Mouse (Mus musculus) neural tube, embryonic 13.5 days (tissue): ENCODE measurements around the gene Ctdspl2. TPM values are rescaled to one million over a fixed set of nuclear protein-coding genes. Genes with fewer than 3 reads are reported as not detected.
A peak's percentile ranks its signal among the peaks of the same experiment; 100 is the strongest.
"Not testable (repeated sequence)": the region's sequence is repeated elsewhere in the genome, so short reads cannot be mapped to it uniquely, and the experiment has no call there.

Experiments
- ATAC-seq: fragments of 200-750 bp; cut with Nextera tagmentation; 2 replicates; pipeline ENCODE4 v1.8.0; 2017; ENCODE audit warnings: low read depth, mild to moderate bottlenecking, moderate TSS enrichment, moderate library complexity
- H3K27ac ChIP-seq: fragments of 300-500 bp; sonication (generic); replicated peaks from 2 replicates; pipeline ENCODE4 v1.5.1; 2015; ENCODE audit warnings: moderate library complexity, mild to moderate bottlenecking, inconsistent platforms
- H3K27me3 ChIP-seq: fragments of 300-500 bp; sonication (generic); 2 replicates; pipeline ENCODE4 v1.6.1; 2015; ENCODE audit warnings: mild to moderate bottlenecking, inconsistent platforms
- H3K36me3 ChIP-seq: fragments of 300-500 bp; sonication (generic); 2 replicates; pipeline ENCODE4 v1.6.1; 2015; ENCODE audit warnings: mild to moderate bottlenecking, inconsistent platforms
- H3K4me1 ChIP-seq: fragments of 300-500 bp; sonication (generic); replicated peaks from 2 replicates; pipeline ENCODE4 v1.6.1; 2015; ENCODE audit warnings: inconsistent platforms
- H3K4me2 ChIP-seq: fragments of 300-500 bp; sonication (generic); 2 replicates; pipeline ENCODE4 v1.6.1; 2015; ENCODE audit warnings: inconsistent platforms, mild to moderate bottlenecking, moderate library complexity
- H3K4me3 ChIP-seq: fragments of 300-500 bp; sonication (generic); 2 replicates; pipeline ENCODE4 v1.5.1; 2015; ENCODE audit warnings: mild to moderate bottlenecking, inconsistent platforms
- H3K9ac ChIP-seq: fragments of 300-500 bp; sonication (generic); 2 replicates; pipeline ENCODE4 v1.6.1; 2015; ENCODE audit warnings: moderate library complexity, mild to moderate bottlenecking, inconsistent platforms
- H3K9me3 ChIP-seq: fragments of 300-500 bp; sonication (generic); 2 replicates; pipeline ENCODE4 v1.6.1; 2016; ENCODE audit warnings: inconsistent platforms
- WGBS: fragments of 180-500 bp; shearing (Covaris S2); methylation state at CpG from one replicate; pipeline ENCODE4 v1.1.7; 2015; 5-methylcytosine and 5-hydroxymethylcytosine counted together
- polyA plus RNA-seq: library from polyadenylated mRNA; unstranded; fragments of >200 nt; fragmentation: Nextera tagmentation; extraction: Ambion mirVana; gene quantifications from 2 replicates; pipeline ENCODE4 v1.2.1, GENCODE M21; 2015

Gene Ctdspl2
- 30.9 and 35.2 TPM in 2 replicates for polyA plus RNA-seq

- Histone ChIP-seq H3K4me3 (peak within 1 kb of the TSS; percentile 96), H3K9ac (peak within 1 kb of the TSS; percentile 97), H3K36me3 (0 out of 2 replicates have a peak, but pooled peaks cover 4% of the 10 kb centered on the region), H3K4me1 (peaks cover 25% of the 10 kb centered on the region), H3K27ac (peak within 1 kb of the TSS; percentile 90), H3K4me2 (peak within 1 kb of the TSS; percentile 76), H3K27me3 (no peaks in the 10 kb centered on the region), H3K9me3 (no peaks in the 10 kb centered on the region)
- ATAC-seq: peak; percentile 96
- WGBS: 0% methylated on average over 48 of the region's 48 CpGs
Observed at GRCm38 (mm10) chr2:121955765-121956223, at the start of gene Ctdspl2, which contains the start of gene Mageb3. TSS of gene Ctdspl2 (plus strand) at chr2:121956001. TSS of gene Mageb3 (minus strand) at chr2:121956092.

GRCm38 (mm10) chr2:121909975-121910374 lies 45.8 kb upstream of the Ctdspl2 start:
- Histone ChIP-seq H3K4me3 (no peak overlapping the region), H3K4me1 (no peaks in the 10 kb centered on the region), H3K27ac (no peak overlapping the region), H3K9me3 (no peaks in the 10 kb centered on the region), H3K27me3 (no peaks in the 10 kb centered on the region), H3K9ac (no peak overlapping the region), H3K4me2 (no peak overlapping the region), H3K36me3 (peaks cover 54% of the 10 kb centered on the region)
- no peak for ATAC-seq
- 84% methylated on average over 3 of the region's 3 CpGs for WGBS

GRCm38 (mm10) chr2:121916047-121916970 lies 39.5 kb upstream of the Ctdspl2 start:
- WGBS: 91% methylated on average over 5 of the region's 5 CpGs
- ATAC-seq: no peak
- H3K4me1 ChIP-seq: no peaks in the 10 kb centered on the region
- H3K9me3 ChIP-seq: no peaks in the 10 kb centered on the region
- H3K9ac ChIP-seq: no peak overlapping the region
- no peak overlapping the region for H3K27ac ChIP-seq
- no peak overlapping the region for H3K4me2 ChIP-seq
- peaks cover 34% of the 10 kb centered on the region for H3K36me3 ChIP-seq
- H3K27me3 ChIP-seq: no peaks in the 10 kb centered on the region
- H3K4me3 ChIP-seq: no peak overlapping the region

GRCm38 (mm10) chr2:121937624-121938023 lies 18.2 kb upstream of the Ctdspl2 start:
- ATAC-seq, H3K27ac ChIP-seq, H3K9me3 ChIP-seq, H3K9ac ChIP-seq, H3K4me3 ChIP-seq, H3K4me1 ChIP-seq, H3K4me2 ChIP-seq, H3K27me3 ChIP-seq: not testable (repeated sequence)
- WGBS: 87% methylated on average over 2 of the region's 2 CpGs
- H3K36me3 ChIP-seq: peaks cover 28% of the 10 kb centered on the region

GRCm38 (mm10) chr2:121943364-121943763 lies 12.4 kb upstream of the Ctdspl2 start:
- H3K4me1 ChIP-seq: no peaks in the 10 kb centered on the region
- WGBS: 81% methylated on average over 3 of the region's 3 CpGs
- no peaks in the 10 kb centered on the region for H3K9me3 ChIP-seq
- no peaks in the 10 kb centered on the region for H3K36me3 ChIP-seq
- no peak overlapping the region for H3K4me3 ChIP-seq
- H3K27me3 ChIP-seq: no peaks in the 10 kb centered on the region
- H3K9ac ChIP-seq: no peak overlapping the region
- no peak overlapping the region for H3K4me2 ChIP-seq
- H3K27ac ChIP-seq: no peak overlapping the region
- ATAC-seq: no peak

GRCm38 (mm10) chr2:121954971-121955656 lies 687 bp upstream of the Ctdspl2 start:
- peak overlapping the region; percentile 97 for H3K9ac ChIP-seq
- no peaks in the 10 kb centered on the region for H3K36me3 ChIP-seq
- H3K9me3 ChIP-seq: no peaks in the 10 kb centered on the region
- H3K27me3 ChIP-seq: no peaks in the 10 kb centered on the region
- H3K4me3 ChIP-seq: peak overlapping the region; percentile 96
- peak overlapping the region; percentile 76 for H3K4me2 ChIP-seq
- ATAC-seq: no peak
- H3K4me1 ChIP-seq: peaks cover 25% of the 10 kb centered on the region
- peak overlapping the region; percentile 90 for H3K27ac ChIP-seq
- 21% methylated on average over 10 of the region's 10 CpGs for WGBS

GRCm38 (mm10) chr2:121956224-121957018 lies 620 bp downstream of the Ctdspl2 start:
- ATAC-seq: peak; percentile 96
- Histone ChIP-seq H3K4me2 (peak overlapping the region; percentile 76), H3K4me3 (peak overlapping the region; percentile 96), H3K9me3 (no peaks in the 10 kb centered on the region), H3K9ac (peak overlapping the region; percentile 97), H3K27ac (peak overlapping the region; percentile 90), H3K36me3 (0 out of 2 replicates have a peak, but pooled peaks cover 5% of the 10 kb centered on the region), H3K27me3 (no peaks in the 10 kb centered on the region), H3K4me1 (peaks cover 25% of the 10 kb centered on the region)
- under 1% methylated on average over 43 of the region's 47 CpGs for WGBS

GRCm38 (mm10) chr2:121957216-121957792 lies 1.5 kb downstream of the Ctdspl2 start:
- no peak overlapping the region for H3K27ac ChIP-seq
- H3K4me3 ChIP-seq: peak overlapping the region; percentile 96
- peaks cover 25% of the 10 kb centered on the region for H3K4me1 ChIP-seq
- H3K27me3 ChIP-seq: no peaks in the 10 kb centered on the region
- no peaks in the 10 kb centered on the region for H3K9me3 ChIP-seq
- 17% methylated on average over 8 of the region's 8 CpGs for WGBS
- no peak for ATAC-seq
- H3K9ac ChIP-seq: peak overlapping the region; percentile 97
- peaks cover 11% of the 10 kb centered on the region for H3K36me3 ChIP-seq
- H3K4me2 ChIP-seq: peak overlapping the region; percentile 76

GRCm38 (mm10) chr2:121995738-121996137 lies 39.9 kb downstream of the Ctdspl2 start:
- Histone ChIP-seq H3K36me3 (peaks cover 36% of the 10 kb centered on the region), H3K27me3 (no peaks in the 10 kb centered on the region), H3K4me2 (no peak overlapping the region), H3K27ac (no peak overlapping the region), H3K4me3 (no peak overlapping the region), H3K9me3 (no peaks in the 10 kb centered on the region), H3K4me1 (no peaks in the 10 kb centered on the region), H3K9ac (no peak overlapping the region)
- 92% methylated on average over 1 of the region's 1 CpGs for WGBS
- no peak for ATAC-seq

GRCm38 (mm10) chr2:122008832-122009231 lies 53.0 kb downstream of the Ctdspl2 start:
- no peaks in the 10 kb centered on the region for H3K4me1 ChIP-seq
- H3K36me3 ChIP-seq: peaks cover 39% of the 10 kb centered on the region
- no peaks in the 10 kb centered on the region for H3K9me3 ChIP-seq
- WGBS: 96% methylated on average over 3 of the region's 3 CpGs
- no peak for ATAC-seq
- no peak overlapping the region for H3K9ac ChIP-seq
- H3K27me3 ChIP-seq: no peaks in the 10 kb centered on the region
- no peak overlapping the region for H3K4me3 ChIP-seq
- H3K27ac ChIP-seq: no peak overlapping the region
- H3K4me2 ChIP-seq: no peak overlapping the region

- Histone ChIP-seq H3K9ac (no peak overlapping the region), H3K36me3 (peaks cover 34% of the 10 kb centered on the region), H3K27ac (no peak overlapping the region), H3K4me1 (no peaks in the 10 kb centered on the region), H3K4me2 (no peak overlapping the region), H3K9me3 (no peaks in the 10 kb centered on the region), H3K27me3 (no peaks in the 10 kb centered on the region), H3K4me3 (no peak overlapping the region)
- ATAC-seq: no peak
- 90% methylated on average over 7 of the region's 7 CpGs for WGBS
Observed at GRCm38 (mm10) chr2:122011441-122011840, 55.6 kb downstream of the Ctdspl2 start.
